ENCODE assay signal across 30 mouse cellular contexts in genomic region chr10:9860022-9860421, GRCm38 (mm10).
"Had no signal": no experiment of that assay in that cellular context is flagged by ENCODE, and none has a peak within 500 bp of the region (broad histone marks: within the 10 kb centered on the region; RNA-seq: fewer than 3 reads in every experiment).

No protein-coding gene starts in this region.

- H3K9me3 ChIP-seq: limb, embryonic 10.5 days; limb, embryonic 13.5 days; limb, embryonic 15.5 days; liver, embryonic 15.5 days; lung, embryonic 15.5 days; midbrain, embryonic 12.5 days; midbrain, embryonic 13.5 days; midbrain, embryonic 15.5 days; neural tube, embryonic 12.5 days had no signal

- H3K27me3 ChIP-seq: limb, embryonic 12.5 days; limb, embryonic 13.5 days; limb, embryonic 15.5 days; liver, embryonic 12.5 days; liver, embryonic 13.5 days; liver, embryonic 15.5 days; lung, embryonic 15.5 days; megakaryocyte, embryonic 14.5 days; midbrain, embryonic 12.5 days; midbrain, embryonic 13.5 days; midbrain, embryonic 15.5 days; neural tube, embryonic 12.5 days had no signal

- ATAC-seq: liver, embryonic 12.5 days; liver, postnatal 0 days; lung, postnatal 0 days; midbrain, embryonic 13.5 days had no signal

- H3K4me1 ChIP-seq: limb, embryonic 10.5 days; limb, embryonic 12.5 days; liver, embryonic 12.5 days; liver, embryonic 13.5 days; liver, embryonic 15.5 days; lung, embryonic 15.5 days; midbrain, embryonic 15.5 days had no signal

- H3K4me2 ChIP-seq: limb, embryonic 12.5 days; limb, embryonic 13.5 days; limb, embryonic 15.5 days; liver, embryonic 11.5 days; liver, embryonic 12.5 days; liver, embryonic 13.5 days; liver, embryonic 15.5 days; lung, embryonic 14.5 days; lung, embryonic 15.5 days; midbrain, embryonic 11.5 days; midbrain, embryonic 12.5 days; midbrain, embryonic 13.5 days; midbrain, embryonic 15.5 days; neural tube, embryonic 12.5 days had no signal

- H3K9ac ChIP-seq: limb, embryonic 12.5 days; limb, embryonic 13.5 days; limb, embryonic 15.5 days; liver, embryonic 12.5 days; liver, embryonic 13.5 days; liver, embryonic 14.5 days; liver, embryonic 15.5 days; liver, postnatal 0 days; lung, embryonic 14.5 days; lung, embryonic 15.5 days; midbrain, embryonic 12.5 days; midbrain, embryonic 13.5 days; midbrain, embryonic 15.5 days; neural tube, embryonic 12.5 days had no signal

- DNase-seq: left cerebral cortex, postnatal 4 days; liver; liver, embryonic 13.5 days; liver, postnatal 0 days; lung, adult 18-20 months; lung, adult 2 months; lung, embryonic 14.5 days; lung, postnatal 10 days; lung, postnatal 14 days; lung, postnatal 36 days; lung, postnatal 4 days had no signal

- H3K27ac ChIP-seq: limb, embryonic 10.5 days; limb, embryonic 12.5 days; limb, embryonic 13.5 days; limb, embryonic 15.5 days; liver, embryonic 12.5 days; liver, embryonic 13.5 days; liver, embryonic 14.5 days; liver, embryonic 15.5 days; lung, embryonic 15.5 days; macrophage; midbrain, embryonic 10.5 days; midbrain, embryonic 12.5 days; midbrain, embryonic 13.5 days; midbrain, embryonic 15.5 days; neural tube, embryonic 12.5 days had no signal

- H3K4me3 ChIP-seq: limb, embryonic 10.5 days; limb, embryonic 12.5 days; limb, embryonic 13.5 days; limb, embryonic 15.5 days; liver, embryonic 12.5 days; liver, embryonic 13.5 days; liver, embryonic 15.5 days; lung, embryonic 15.5 days; megakaryocyte, embryonic 14.5 days; midbrain, embryonic 10.5 days; midbrain, embryonic 12.5 days; midbrain, embryonic 13.5 days; midbrain, embryonic 15.5 days; myocyte; neural tube, embryonic 12.5 days had no signal

- H3K36me3 ChIP-seq: midbrain, embryonic 15.5 days had no signal
